Mouse (Mus musculus): ENCODE data around the gene Ankrd28.

DNA sequence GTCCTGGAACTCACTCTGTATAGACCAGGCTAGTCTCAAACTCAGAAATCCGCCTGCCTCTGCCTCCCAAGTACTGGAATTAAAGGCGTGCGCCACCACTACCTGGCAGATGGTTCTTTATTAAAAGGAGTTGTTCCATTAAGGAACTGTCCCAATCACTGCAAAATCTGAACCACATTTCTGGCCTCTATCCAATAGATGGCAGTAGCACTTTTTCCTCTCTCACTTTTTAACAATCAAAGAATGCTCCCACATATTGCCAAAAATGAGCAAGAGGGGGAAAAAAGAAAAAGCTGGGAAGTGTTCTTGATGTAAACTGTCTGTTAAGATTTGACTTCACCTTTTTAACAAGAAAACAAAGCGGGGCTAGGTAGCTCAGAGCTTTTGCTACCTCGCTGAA, 20.5 kb downstream of the Ankrd28 start:
- no peak for TF ChIP-seq CTCF (IDR thresholded peaks at IDR 0.05; ENCODE audit: control insufficient read depth, insufficient read depth, insufficient read length)
- TF ChIP-seq USF1 (IDR thresholded peaks at IDR 0.05; ENCODE audit: low read depth) = no peak
- TF ChIP-seq CEBPB (IDR thresholded peaks at IDR 0.05; ENCODE audit: low read depth) = no peak
